Mouse (Mus musculus): Measurements from ENCODE around the gene Atp5g2. TPM values are rescaled to one million over a fixed set of nuclear protein-coding genes. Genes with fewer than 3 reads are reported as not detected.

The Atp5g2 gene
- total RNA-seq, 2 experiments from 2014 or later: 94.3 to 135 TPM

DNA sequence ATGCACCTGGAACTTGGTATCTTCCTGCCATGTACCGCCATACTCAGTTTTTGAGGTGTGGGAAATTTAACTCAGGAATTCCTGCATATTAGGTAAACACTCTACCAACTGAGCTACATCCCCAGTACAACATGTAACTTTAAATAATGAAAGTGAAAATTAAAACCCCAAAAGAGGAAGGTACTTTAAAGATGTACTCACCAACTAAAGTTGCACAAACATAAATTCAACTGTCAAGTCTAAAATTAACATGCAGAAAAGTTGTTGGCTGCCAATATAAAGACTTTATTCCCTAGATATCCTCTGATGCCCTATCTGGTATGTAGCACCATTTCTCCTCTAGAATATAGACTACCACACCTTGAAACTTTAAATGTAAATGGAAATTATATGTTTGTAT lies 54.5 kb downstream of the Atp5g2 start:
- no peak for ATAC-seq (replicated peaks; ENCODE audit: low FRiP score, low TSS enrichment, poor library complexity, severe bottlenecking)

DNA sequence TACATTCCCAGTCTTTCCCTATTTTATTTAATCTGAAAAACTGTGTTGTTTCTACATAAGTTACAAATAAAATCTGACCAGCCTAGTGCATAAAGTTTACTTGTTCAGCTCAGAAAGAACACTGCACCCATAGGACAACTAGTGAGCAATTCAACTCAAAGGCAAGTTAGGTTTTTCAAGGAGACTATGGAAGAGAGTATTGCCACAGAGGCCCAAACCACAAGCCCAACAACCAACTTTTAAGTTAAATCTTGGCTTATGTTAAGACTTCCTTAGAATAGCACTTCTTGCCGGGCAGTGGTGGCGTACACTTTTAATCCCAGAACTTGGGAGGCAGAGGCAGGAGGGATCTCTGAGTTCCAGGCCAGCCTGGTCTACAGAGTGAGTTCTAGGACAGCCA lies 56.0 kb downstream of the Atp5g2 start:
- no peak for ATAC-seq (replicated peaks; ENCODE audit: low FRiP score, low TSS enrichment, poor library complexity, severe bottlenecking)

DNA sequence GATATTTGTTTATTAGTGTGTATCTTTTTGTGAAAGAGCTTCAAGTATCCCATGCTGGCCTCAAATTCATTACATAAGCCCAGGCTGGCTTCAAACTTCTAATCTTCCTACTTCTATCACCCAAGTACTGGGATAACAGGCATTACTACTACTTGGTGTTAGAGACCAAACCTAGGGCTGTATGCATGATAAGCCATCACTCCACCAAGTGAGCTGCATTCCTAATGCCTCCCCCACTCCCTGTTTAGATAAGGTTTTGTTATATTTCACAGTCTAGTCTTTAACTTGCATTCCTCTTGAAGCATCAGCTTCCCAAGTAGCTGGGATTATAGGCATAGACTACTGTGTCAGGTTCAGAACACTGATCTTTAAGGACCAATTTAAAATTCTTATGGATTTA lies 57.9 kb downstream of the Atp5g2 start:
- 0 out of 2 replicates have a peak, but pooled peaks have one; percentile 36 for ATAC-seq (replicated peaks; ENCODE audit: low FRiP score, low TSS enrichment, poor library complexity, severe bottlenecking)

DNA sequence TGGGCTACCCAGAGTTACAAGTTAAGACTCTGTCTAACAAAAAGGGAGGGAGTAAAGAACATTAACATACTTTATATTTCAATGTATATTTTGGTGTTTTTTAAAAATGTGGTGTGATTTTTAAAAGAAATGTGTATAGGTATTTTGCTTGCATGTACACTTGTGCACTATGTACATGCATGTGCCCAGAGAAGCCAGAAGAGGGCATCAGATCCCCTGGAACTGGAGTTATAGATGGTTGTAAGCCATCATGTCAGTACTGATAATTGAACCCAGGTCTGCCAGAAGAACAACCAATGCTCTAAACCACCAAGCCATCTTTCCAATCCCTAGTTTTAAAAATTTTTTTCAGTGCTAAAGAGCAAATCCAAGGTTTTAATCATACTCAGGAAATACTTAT lies 59.2 kb downstream of the Atp5g2 start:
- no peak; the same call in 1 of the 2 replicates for ATAC-seq (replicated peaks; ENCODE audit: low FRiP score, low TSS enrichment, poor library complexity, severe bottlenecking)

Other genes starting within 250 kb of the Atp5g2 start
- gene Amhr2, start 227.0 kb downstream of the Atp5g2 start, total RNA-seq (2014; fragmentation: Nextera tagmentation): not detected in 2 replicates
- not detected in 2 replicates for gene Amhr2, start 227.0 kb downstream of the Atp5g2 start, total RNA-seq (2017)
- gene Prr13, start 213.3 kb downstream of the Atp5g2 start, total RNA-seq (2014; fragmentation: Nextera tagmentation): 61.5 and 97.6 TPM in 2 replicates
- 50.3 and 54.5 TPM in 2 replicates for gene Prr13, start 213.3 kb downstream of the Atp5g2 start, total RNA-seq (2017)
- 749 and 832 TPM in 2 replicates for gene Pcbp2, start 201.8 kb downstream of the Atp5g2 start, total RNA-seq (2014; fragmentation: Nextera tagmentation)
- gene Pcbp2, start 201.8 kb downstream of the Atp5g2 start, total RNA-seq (2017): 152 and 207 TPM in 2 replicates
- not detected in 2 replicates for gene Gm10337, start 168.6 kb downstream of the Atp5g2 start, total RNA-seq (2014; fragmentation: Nextera tagmentation)
- gene Gm10337, start 168.6 kb downstream of the Atp5g2 start, total RNA-seq (2017): not detected in 2 replicates
- 0.39 TPM in 1 of 2 replicates, not detected in the other for gene Map3k12, start 155.3 kb downstream of the Atp5g2 start, total RNA-seq (2014; fragmentation: Nextera tagmentation)
- gene Map3k12, start 155.3 kb downstream of the Atp5g2 start, total RNA-seq (2017): 0.14 and 0.15 TPM in 2 replicates
- 37.4 and 40.7 TPM in 2 replicates for gene Tarbp2, start 154.2 kb downstream of the Atp5g2 start, total RNA-seq (2014; fragmentation: Nextera tagmentation)
- gene Tarbp2, start 154.2 kb downstream of the Atp5g2 start, total RNA-seq (2017): 17.0 and 19.7 TPM in 2 replicates
- 5.1 and 8.2 TPM in 2 replicates for gene Npff, start 147.4 kb downstream of the Atp5g2 start, total RNA-seq (2014; fragmentation: Nextera tagmentation)
- 0.89 and 3.4 TPM in 2 replicates for gene Npff, start 147.4 kb downstream of the Atp5g2 start, total RNA-seq (2017)
- gene Gm28047, start 47.3 kb downstream of the Atp5g2 start, total RNA-seq (2014; fragmentation: Nextera tagmentation): 2.6 TPM in 1 of 2 replicates, not detected in the other
- not detected in 2 replicates for gene Gm28047, start 47.3 kb downstream of the Atp5g2 start, total RNA-seq (2017)
- gene Atf7, start 46.9 kb downstream of the Atp5g2 start, total RNA-seq (2014; fragmentation: Nextera tagmentation): 115 and 116 TPM in 2 replicates
- 24.7 and 27.0 TPM in 2 replicates for gene Atf7, start 46.9 kb downstream of the Atp5g2 start, total RNA-seq (2017)
- 11.3 and 14.1 TPM in 2 replicates for gene Calcoco1, start 49.8 kb upstream of the Atp5g2 start, total RNA-seq (2014; fragmentation: Nextera tagmentation)
- gene Calcoco1, start 49.8 kb upstream of the Atp5g2 start, total RNA-seq (2017): 12.6 and 20.3 TPM in 2 replicates
- not detected in 2 replicates for gene Hoxc13, start 248.8 kb upstream of the Atp5g2 start, total RNA-seq (2014; fragmentation: Nextera tagmentation)
- not detected in 2 replicates for gene Hoxc13, start 248.8 kb upstream of the Atp5g2 start, total RNA-seq (2017)

Data from megakaryocyte-erythroid progenitor cell, adult 5-6 weeks (primary cell).